Mouse (Mus musculus) spleen, adult 2 months (tissue): ENCODE data around the gene Xaf1. TPM values are rescaled to one million over a fixed set of nuclear protein-coding genes. Genes with fewer than 3 reads are reported as not detected.

ENCODE experiments used
- DNase-seq, 2 experiments: peaks; one replicate each; pipeline versions ENCODE4 v3.0.0 to v3.0.0-alpha.2; 2012 to 2021; ENCODE audit warnings: low spot score in 2 of 2, low read depth in 1 of 2
- H3K27ac ChIP-seq: fragments of 200-500 bp; 2 replicates; pipeline ENCODE4 v1.5.1; 2012; ENCODE audit warnings: low read length, inconsistent platforms; ENCODE audit not compliant: insufficient read depth
- H3K27me3 ChIP-seq: fragments of 200-500 bp; 2 replicates; pipeline ENCODE4 v1.6.1; 2012; ENCODE audit warnings: mild to moderate bottlenecking, moderate library complexity, low read length, inconsistent platforms; ENCODE audit not compliant: control insufficient read depth, insufficient read depth
- H3K36me3 ChIP-seq: fragments of 200-500 bp; 2 replicates; pipeline ENCODE4 v1.6.1; 2012; ENCODE audit warnings: mild to moderate bottlenecking, low read length, inconsistent platforms; ENCODE audit not compliant: control insufficient read depth, insufficient read depth
- H3K4me1 ChIP-seq: fragments of 200-500 bp; 2 replicates; pipeline ENCODE4 v1.6.1; 2011; ENCODE audit warnings: inconsistent platforms; ENCODE audit not compliant: control insufficient read depth, insufficient read depth, insufficient read length
- H3K4me3 ChIP-seq: fragments of 200-500 bp; 2 replicates; pipeline ENCODE4 v1.5.1; 2011; ENCODE audit warnings: mild to moderate bottlenecking, inconsistent platforms; ENCODE audit not compliant: insufficient read depth, insufficient read length; ENCODE audit errors: extremely low read depth
- CTCF ChIP-seq: fragments of 200-500 bp; IDR thresholded peaks from 2 replicates; pipeline ENCODE4 v1.5.1; 2011; ENCODE audit warnings: mild to moderate bottlenecking, inconsistent platforms; ENCODE audit not compliant: insufficient read depth, insufficient read length, insufficient replicate concordance; ENCODE audit errors: extremely low read depth
- POLR2A ChIP-seq: fragments of 200-500 bp; IDR thresholded peaks from 2 replicates; pipeline ENCODE4 v1.6.1; 2011; ENCODE audit warnings: low read depth, low read length, inconsistent platforms
- WGBS: fragments of 180-500 bp; shearing (Covaris S2); methylation state at CpG from one replicate; pipeline ENCODE4 v1.1.7; 2018; 5-methylcytosine and 5-hydroxymethylcytosine counted together
- polyA plus RNA-seq: library from polyadenylated mRNA; depleted of rRNA; stranded (reverse); fragments of >200 nt; gene quantifications from 2 replicates; pipeline ENCODE4 v1.2.3, GENCODE M21; 2012; rRNA removed

Gene Xaf1
- polyA plus RNA-seq, 1 experiment = 22.3 TPM

DNA sequence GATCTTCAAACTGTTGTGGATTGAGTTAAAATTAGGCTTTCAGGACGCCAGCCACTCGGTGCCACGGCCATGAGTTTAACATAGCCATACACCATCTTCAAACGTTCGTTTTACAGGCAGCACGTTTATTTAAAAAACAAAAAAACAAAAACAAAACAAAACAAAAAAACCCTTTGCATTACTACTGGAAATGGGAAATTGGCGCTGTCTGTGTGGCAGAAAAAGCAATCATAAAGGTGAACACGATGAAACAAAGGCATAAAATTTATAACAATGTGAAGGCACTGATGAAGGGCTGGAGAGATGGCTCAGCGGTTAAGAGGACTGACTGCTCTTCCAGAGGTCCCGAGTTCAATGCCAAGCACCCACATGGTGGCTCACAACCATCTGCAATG lies 60.9 kb downstream of the Xaf1 start, which contains the start of gene Tekt1:
Tekt1 (minus strand) TSS at position 96 of the 395 bp plus-strand sequence.
- Histone ChIP-seq H3K36me3 (no peaks in the 10 kb centered on the region), H3K4me3 (peak within 1 kb of the TSS; percentile 32; the same call in 1 of the 2 replicates), H3K4me1 (no peaks in the 10 kb centered on the region), H3K27me3 (peaks cover 5% of the 10 kb centered on the region; the same call in 1 of the 2 replicates), H3K27ac (no peak within 1 kb of the TSS)
- no peak for DNase-seq
- 27% methylated on average over 10 of the region's 10 CpGs for WGBS
- TF ChIP-seq POLR2A (no peak), CTCF (no peak)

Other genes with a start within 250 kb of the Xaf1 start
- 5.2 and 5.9 TPM in 2 replicates for gene Pitpnm3, start 165.9 kb upstream of the Xaf1 start, polyA plus RNA-seq
- 0.08 and 0.11 TPM in 2 replicates for gene Gm43951, start 94.8 kb upstream of the Xaf1 start, polyA plus RNA-seq
- 3.5 and 3.6 TPM in 2 replicates for gene 4933427D14Rik, start 94.2 kb upstream of the Xaf1 start, polyA plus RNA-seq
- gene Txndc17, start 94.1 kb upstream of the Xaf1 start, polyA plus RNA-seq = 15.8 and 19.9 TPM in 2 replicates
- 3.0 and 3.3 TPM in 2 replicates for gene Med31, start 86.0 kb upstream of the Xaf1 start, polyA plus RNA-seq
- gene Slc13a5, start 34.4 kb upstream of the Xaf1 start, polyA plus RNA-seq = not detected in 2 replicates
- gene Fbxo39, start 12.8 kb downstream of the Xaf1 start, polyA plus RNA-seq = 0.08 and 0.27 TPM in 2 replicates
- gene Tekt1, start 60.8 kb downstream of the Xaf1 start, polyA plus RNA-seq = not detected in 2 replicates
- gene Smtnl2, start 110.1 kb downstream of the Xaf1 start, polyA plus RNA-seq = 0.98 and 1.6 TPM in 2 replicates
- gene Ggt6, start 133.9 kb downstream of the Xaf1 start, polyA plus RNA-seq = 0.23 and 0.55 TPM in 2 replicates
- 48.6 and 48.7 TPM in 2 replicates for gene Mybbp1a, start 139.7 kb downstream of the Xaf1 start, polyA plus RNA-seq
- gene Spns2, start 188.3 kb downstream of the Xaf1 start, polyA plus RNA-seq = 43.4 and 44.7 TPM in 2 replicates
- 18.8 and 24.6 TPM in 2 replicates for gene Spns3, start 248.9 kb downstream of the Xaf1 start, polyA plus RNA-seq